Mouse (Mus musculus) olfactory bulb, adult 2 months (tissue): ENCODE measurements around the gene Olfr267.

Experiments
- CTCF ChIP-seq: fragments of 200-500 bp; IDR thresholded peaks from 2 replicates; pipeline ENCODE4 v1.5.1; 2012; ENCODE audit warnings: low read depth, mild to moderate bottlenecking, low read length, moderate library complexity; ENCODE audit not compliant: insufficient read depth
- POLR2A ChIP-seq: fragments of 200-500 bp; IDR thresholded peaks from 2 replicates; pipeline ENCODE4 v1.6.1; 2012; ENCODE audit warnings: mild to moderate bottlenecking, low read depth, low read length, moderate library complexity; ENCODE audit not compliant: insufficient read depth

GRCm38 (mm10) chr4:58787616-58788015 lies at the start of gene Olfr267:
- TF ChIP-seq POLR2A (no peak), CTCF (no peak)
